Mouse (Mus musculus): ENCODE measurements at regions not wholly inside any gene's neighbourhood (a gene's known extent, or its start where the extent isn't known, plus 50 kb on each side); places are given as distances from the start of the nearest gene placed in this dataset.
"Not testable (repeated sequence)": the region's sequence is repeated elsewhere in the genome, so short reads cannot be mapped to it uniquely, and the experiment has no call there.

DNA sequence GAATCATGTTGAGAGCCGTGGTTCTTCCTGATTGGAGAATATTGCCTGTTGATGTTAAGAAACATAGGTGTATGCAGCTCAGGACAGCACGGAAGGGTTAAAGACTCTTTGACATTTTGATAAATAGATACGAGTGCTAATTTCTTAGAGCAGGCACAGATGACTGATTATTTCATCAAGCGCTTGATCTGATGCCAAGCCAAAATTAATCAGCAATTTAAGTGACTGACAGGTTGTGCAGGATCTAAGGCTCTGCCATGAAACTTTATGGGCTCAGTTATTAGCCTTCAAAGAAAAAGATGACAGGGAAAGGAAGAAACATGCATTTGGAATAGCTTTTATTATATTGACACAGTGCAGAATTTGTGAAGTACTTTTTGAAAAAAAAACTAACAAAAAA lies 157.2 kb upstream of the Gje1 start:
- intact Hi-C loops (cut with DNase I): no loop called here
- no peak for DNase-seq

DNA sequence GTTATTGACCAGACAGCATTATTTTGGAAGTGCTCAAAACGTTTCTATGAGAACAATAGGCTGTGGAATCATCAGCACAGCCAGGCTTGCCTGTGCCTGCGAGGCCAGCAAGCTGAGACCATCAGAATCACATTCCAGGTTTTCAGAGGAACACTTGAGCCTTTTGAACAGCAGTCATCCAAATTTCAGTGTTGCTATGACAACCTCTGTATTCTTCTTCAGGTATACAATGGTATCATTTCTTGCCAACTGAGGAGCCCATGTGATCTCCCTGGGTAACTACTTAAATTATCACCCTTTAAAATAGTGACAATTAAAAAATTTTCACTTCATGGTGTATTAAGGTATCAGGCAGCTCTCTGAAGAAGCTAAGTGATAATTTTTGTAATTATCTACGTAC lies 143.2 kb upstream of the Gje1 start:
- no peak for DNase-seq
- intact Hi-C loops (cut with DNase I): no loop called here

DNA sequence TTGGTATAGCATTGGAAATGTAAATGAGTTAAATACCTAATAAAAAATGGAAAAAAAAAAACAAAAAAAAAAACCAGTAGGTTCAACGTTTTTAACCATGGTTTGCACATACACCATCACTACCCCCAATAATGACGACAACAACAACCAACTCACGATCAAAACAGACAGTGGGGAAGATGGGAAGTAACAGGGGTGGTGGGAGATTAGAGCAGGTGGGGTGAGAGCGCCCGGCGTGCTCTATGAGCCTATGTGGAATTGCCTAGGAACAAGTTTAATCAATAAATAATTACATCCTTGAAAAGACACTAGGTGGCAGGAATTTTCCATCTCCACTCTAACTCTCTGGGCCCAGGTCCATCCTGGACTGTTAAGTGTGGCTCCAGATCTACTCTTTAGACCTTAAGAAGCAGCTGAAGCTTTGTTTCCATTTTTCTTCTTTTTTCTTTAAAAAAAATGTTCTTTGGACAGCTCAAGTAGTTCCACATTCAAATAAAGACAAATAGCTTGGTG lies 142.2 kb upstream of the Gje1 start:
- intact Hi-C loops (cut with DNase I): no loop called here
- DNase-seq: no peak

DNA sequence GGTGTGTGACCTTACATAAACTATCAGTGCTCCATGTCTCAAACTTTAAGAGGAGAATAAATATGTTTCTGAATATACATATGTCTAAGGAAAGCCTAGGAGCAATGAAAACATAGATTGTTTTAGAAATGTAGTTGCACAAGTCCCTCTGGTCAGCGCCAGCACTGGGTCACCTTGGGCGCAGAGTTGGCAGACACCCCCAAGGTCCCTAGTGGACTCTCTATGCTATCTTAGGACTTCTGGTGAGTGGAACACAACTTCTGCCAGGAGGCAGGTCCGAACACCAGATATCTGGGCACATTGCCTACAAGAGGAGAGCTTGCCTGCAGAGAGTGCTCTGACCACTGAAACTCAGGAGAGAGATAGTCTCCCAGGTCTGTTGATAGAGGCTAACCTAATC lies 128.6 kb upstream of the Gje1 start:
- peak; percentile 19 to 41 for DNase-seq
- intact Hi-C loops (cut with DNase I): not testable (repeated sequence)

DNA sequence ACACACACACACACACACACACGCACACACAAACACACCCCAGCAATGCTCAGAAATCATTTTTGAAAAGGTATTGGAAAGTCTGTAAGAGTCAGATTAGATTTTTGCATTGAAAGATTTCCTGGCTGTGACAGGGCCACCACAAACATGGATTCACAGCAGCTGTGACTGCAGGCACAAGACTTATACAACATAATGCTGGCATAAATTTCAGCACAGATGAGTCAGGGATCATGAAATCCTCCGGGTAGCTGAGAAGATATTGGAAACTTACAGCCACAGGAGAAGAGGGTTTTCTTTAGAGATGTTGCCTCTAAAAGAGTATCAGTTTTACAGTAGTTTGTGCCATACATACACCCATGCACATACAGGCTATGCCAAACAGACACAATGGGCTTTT lies 127.0 kb upstream of the Gje1 start:
- DNase-seq: no peak
- intact Hi-C loops (cut with DNase I): no loop called here
